ENCODE assay signal across 24 mouse cellular contexts in the genomic region with DNA sequence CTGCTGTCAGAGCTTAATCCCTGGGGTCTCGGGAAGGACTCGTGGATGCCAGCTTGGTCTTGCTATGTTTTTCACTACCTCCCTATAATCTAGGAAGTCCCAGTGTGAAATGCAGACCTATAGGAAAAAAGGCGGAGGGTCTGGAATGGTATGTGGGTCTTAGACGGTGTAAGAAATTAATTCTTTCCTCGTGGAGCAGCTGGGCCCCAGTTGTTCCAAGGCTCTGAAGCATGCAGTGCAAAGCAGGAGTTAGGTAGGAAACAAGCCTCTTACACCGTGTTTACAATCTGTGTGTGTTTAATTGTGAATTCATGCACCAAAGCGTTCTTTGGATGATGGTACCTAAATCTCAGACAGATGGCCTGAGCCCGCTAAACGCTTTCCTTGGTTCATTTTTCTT.
"Had no signal": no experiment of that assay in that cellular context is flagged by ENCODE, and none has a peak within 500 bp of the region (broad histone marks: within the 10 kb centered on the region; RNA-seq: fewer than 3 reads in every experiment).

No protein-coding gene starts in this region.

- H3K36me3 ChIP-seq: heart, embryonic 13.5 days; heart, embryonic 15.5 days; kidney, embryonic 15.5 days; liver, embryonic 13.5 days had no signal

- H3K27ac ChIP-seq: heart, adult 2 months; heart, embryonic 13.5 days; heart, embryonic 15.5 days; kidney, embryonic 15.5 days; kidney, postnatal 0 days; liver, embryonic 13.5 days had no signal

- H3K4me2 ChIP-seq: heart, embryonic 11.5 days; heart, embryonic 13.5 days; heart, embryonic 15.5 days; kidney, embryonic 15.5 days; liver, embryonic 11.5 days; liver, embryonic 13.5 days had no signal

- H3K9ac ChIP-seq: forebrain, postnatal 0 days; heart, embryonic 13.5 days; heart, embryonic 15.5 days; kidney, embryonic 15.5 days; liver, embryonic 13.5 days had no signal

- H3K4me1 ChIP-seq: heart, embryonic 13.5 days; heart, embryonic 15.5 days; kidney, embryonic 15.5 days; liver, embryonic 13.5 days had no signal

- H3K9me3 ChIP-seq: kidney, embryonic 15.5 days had no signal

- H3K4me3 ChIP-seq: heart, adult 2 months; heart, embryonic 13.5 days; heart, embryonic 15.5 days; kidney, embryonic 15.5 days; liver, embryonic 13.5 days had no signal

- H3K27me3 ChIP-seq: heart, embryonic 13.5 days; heart, embryonic 15.5 days; kidney, embryonic 15.5 days; liver, embryonic 13.5 days had no signal

- ATAC-seq: forebrain, postnatal 0 days; hindbrain, embryonic 16.5 days; intestine, embryonic 16.5 days had no signal

- DNase-seq: forebrain, postnatal 0 days; gastrocnemius, postnatal 14 days; gastrocnemius, postnatal 36 days; heart, adult 2 months; heart, postnatal 14 days; heart, postnatal 36 days; kidney, adult 11 months; kidney, adult 2 months; kidney, adult 9 months; kidney, postnatal 14 days; kidney, postnatal 36 days; layer of hippocampus, adult 9-11 months; layer of hippocampus, postnatal 36 days; left cerebral cortex, postnatal 4 days; liver; liver, embryonic 13.5 days had no signal
